Mouse (Mus musculus): ENCODE measurements around the gene Spats1.
A peak's percentile ranks its signal among the peaks of the same experiment; 100 is the strongest.
"Not testable (repeated sequence)": the region's sequence is repeated elsewhere in the genome, so short reads cannot be mapped to it uniquely, and the experiment has no call there.

Gene Spats1

GRCm38 (mm10) chr17:45489736-45490135 is 14.5 kb upstream of the Spats1 start:
- no peak for DNase-seq (ENCODE audit: low spot score)

DNA sequence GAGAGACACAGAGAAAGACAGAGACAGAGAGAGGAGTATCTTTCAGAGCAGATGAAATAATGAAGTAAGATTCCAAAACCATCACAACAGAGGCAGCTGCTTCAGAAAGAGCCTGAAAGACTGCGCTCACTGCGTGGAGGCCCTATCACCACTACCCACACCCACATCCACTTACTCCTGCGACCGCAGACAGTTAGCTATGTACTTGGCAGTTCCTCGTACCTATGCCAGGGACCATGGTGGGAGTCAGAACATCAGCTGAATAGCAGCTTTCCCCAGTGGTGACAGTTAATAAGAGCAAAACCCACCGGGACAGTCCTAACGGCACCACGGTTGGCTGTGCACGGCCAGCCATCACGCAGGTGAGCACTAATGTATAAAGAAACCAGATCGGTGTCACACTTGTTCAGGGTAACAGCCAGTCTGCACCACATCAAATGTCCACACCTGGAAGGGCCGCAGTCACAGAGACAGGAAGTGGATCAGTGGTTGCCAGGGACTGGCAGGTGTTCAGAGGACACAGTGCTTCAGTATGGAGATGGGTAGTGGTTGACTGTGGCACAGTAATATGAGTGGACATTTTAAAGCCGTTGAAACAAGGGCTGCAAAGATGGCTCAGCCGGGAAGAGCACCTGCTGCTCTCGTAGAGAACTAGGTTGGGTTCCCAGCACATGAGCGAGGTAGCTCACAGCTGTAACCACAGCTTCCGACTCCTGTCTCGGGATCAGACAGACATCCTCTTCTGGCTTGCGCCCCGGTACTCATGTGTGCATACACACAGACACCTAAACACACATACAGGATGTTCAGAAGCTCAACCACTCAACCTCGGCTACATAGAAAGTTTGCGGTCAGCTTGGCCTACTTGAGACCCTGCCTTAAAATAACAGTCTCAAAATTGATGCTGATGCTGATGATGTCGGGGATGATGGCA is 13.4 kb upstream of the Spats1 start:
- DNase-seq (ENCODE audit: low spot score), result no peak

DNA sequence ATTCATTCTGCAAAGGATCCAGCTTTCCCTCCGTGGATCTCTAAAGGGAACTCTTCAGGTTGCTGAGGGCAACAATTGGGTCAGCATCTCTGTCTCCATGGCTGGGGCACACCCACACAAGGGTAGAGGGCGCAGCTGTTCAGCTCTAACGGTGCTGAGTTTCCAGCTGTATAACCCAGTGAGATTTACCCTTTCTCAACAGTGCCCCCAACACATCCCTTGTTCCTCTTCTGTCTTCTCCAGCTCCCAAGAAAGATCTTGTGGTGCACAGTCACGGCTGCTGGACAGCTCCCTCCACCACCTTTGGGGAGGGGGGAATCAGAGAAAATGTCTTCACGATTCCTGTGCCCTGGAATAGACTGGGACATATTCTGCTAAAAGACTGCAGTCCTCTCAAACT is 12.0 kb upstream of the Spats1 start:
- no peak for DNase-seq (ENCODE audit: low spot score)

- DNase-seq (ENCODE audit: low spot score), result no peak
Observed at GRCm38 (mm10) chr17:45485581-45485980, 10.4 kb upstream of the Spats1 start.

DNA sequence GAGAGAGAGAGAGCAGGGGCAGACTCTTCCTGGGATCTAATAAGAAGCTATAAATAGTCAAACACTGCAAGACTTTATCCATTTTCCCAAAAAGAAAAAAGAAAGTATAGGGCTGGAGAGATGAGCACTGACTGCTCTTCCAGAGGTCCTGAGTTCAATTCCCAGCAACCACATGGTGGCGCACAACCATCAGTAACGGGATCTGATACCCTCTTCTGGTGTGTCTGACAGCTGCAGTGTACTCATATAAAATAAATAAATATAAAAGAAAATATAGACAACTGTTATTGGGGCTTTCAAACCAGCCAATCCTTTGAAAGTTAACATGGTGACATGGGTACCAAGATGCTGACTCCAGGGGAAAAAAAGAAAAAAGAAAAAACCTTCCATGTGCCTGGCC is 5.2 kb upstream of the Spats1 start:
- no peak for DNase-seq (ENCODE audit: low spot score)

DNA sequence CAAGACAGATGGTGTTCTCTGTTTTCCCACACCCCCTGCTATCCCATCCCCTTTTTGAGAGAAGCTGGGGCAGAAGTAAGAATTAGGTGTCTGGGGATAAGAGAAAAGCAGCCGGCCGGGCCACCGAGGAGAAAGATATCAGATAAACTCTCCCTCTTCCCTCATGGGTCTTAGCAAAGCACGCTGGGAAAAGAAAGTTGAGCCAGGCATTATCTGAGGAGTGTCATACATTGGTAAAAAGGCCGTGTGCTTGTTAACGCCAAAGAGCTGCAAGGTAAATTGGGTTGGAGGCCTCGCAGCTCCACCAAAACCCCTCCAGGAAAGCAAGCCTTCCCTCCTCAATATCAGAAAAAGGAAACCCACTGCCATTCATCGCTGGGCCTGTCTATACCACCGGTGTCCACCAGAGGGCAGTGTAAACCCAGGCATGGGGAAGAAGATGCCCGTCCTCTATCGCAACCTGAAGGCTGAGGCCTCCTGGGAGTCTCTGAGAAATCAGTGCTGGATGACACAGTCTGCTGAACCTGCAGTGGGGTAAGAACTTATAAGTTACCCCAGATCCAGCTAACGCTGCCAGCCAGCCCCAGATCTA is 3.1 kb upstream of the Spats1 start:
- peak; percentile 79 for DNase-seq (ENCODE audit: low spot score)

DNA sequence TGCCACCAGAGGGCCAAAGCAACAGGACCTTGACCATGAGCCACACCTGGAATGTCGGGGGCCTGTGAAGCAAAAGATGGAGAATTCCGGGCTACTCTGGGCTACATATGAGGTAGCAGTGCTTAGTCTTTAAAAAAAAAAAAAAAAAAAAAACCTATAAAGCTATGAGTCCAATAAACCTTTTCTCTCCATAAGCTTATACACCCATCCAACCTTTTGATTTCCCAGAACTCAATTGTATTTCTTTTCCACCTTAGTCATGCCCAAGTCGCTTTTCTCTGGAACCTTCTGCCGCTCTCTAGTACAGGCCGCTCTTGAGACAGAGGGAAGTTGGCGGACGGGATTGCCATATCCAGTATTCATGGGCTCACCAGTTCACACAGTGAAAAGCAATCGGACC is 1.1 kb downstream of the Spats1 start:
- DNase-seq (ENCODE audit: low spot score), result no peak

- DNase-seq (ENCODE audit: low spot score), result no peak
Observed at GRCm38 (mm10) chr17:45473667-45474066, 1.5 kb downstream of the Spats1 start.

GRCm38 (mm10) chr17:45470726-45471125 is 4.5 kb downstream of the Spats1 start:
- no peak for DNase-seq (ENCODE audit: low spot score)

DNA sequence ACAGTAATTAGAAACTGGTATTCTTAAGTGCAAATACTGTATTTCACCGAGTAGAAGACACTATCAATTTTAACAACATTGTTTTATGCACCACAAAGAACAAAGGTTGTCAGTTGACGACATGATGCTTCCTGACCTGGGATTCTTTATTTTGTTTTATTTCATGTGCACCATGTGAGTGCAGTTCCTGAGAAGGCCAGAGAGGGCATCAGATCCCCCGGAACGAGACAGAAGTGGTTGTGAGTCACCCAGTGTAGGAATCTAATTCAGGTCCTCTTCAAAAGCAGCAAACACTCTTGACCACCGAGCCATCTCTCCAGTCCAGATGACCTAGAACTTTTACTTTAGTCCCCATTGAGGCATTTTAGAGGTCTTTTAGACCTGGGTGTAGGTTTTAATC is 6.9 kb downstream of the Spats1 start:
- DNase-seq (ENCODE audit: low spot score), result no peak

DNA sequence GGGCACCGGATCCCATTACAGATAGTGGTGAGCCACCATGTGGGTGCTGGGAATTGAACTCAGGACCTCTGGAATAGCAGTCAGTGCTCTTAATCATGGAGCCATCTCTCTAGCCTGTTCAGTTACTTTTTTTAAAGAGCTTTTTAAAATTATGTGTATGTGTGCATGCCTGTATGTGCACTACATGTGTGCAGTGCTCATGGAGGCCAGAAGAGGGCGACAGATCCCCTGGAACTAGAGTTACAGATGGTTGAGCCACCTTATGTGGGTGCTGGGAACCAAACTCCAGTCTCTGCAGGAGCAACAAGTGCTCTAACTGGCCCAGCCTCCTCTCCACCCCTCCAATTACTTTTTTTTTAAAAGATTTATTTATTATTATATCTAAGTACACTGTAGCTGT is 8.5 kb downstream of the Spats1 start:
- DNase-seq (ENCODE audit: low spot score), result no peak

DNA sequence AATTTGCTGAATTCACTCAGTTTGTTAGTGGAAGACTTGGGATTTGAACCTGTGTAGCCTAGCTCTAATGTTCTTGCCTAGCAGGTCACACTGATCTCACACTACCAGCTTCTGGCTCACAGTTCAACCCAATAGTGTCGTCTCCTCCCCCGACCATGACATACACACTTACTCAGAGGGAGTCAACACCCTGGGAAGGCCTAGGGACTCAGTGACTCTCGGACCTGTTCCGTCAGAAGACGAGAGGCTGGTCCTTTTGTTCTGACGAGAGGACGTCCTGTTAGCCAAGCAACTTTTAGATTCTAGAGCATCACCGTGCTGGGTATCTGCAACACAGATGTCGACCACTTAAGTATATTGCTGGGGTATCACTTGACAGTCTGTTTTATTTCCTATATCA is 11.0 kb downstream of the Spats1 start:
- no peak for DNase-seq (ENCODE audit: low spot score)

DNA sequence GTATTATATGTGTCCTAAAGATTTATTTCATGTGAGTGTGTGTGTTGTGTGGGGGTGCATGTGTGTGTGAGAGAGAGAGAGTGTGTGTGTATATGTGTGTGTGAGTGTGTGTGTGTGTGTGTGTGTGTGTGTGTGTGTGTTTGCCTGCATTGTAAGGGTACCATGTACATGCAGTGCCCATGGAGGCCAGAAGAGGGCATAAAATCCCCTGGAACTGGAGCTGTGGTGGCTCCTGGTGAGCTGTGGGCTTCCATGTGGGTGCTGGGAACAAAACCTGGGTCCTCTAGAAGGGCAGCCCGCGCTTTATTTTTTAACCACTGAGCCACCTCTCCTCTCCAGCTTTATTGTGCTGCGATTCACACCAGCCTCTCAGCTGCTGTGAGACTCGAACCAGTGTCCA is 12.7 kb downstream of the Spats1 start:
- DNase-seq (ENCODE audit: low spot score), result no peak

DNA sequence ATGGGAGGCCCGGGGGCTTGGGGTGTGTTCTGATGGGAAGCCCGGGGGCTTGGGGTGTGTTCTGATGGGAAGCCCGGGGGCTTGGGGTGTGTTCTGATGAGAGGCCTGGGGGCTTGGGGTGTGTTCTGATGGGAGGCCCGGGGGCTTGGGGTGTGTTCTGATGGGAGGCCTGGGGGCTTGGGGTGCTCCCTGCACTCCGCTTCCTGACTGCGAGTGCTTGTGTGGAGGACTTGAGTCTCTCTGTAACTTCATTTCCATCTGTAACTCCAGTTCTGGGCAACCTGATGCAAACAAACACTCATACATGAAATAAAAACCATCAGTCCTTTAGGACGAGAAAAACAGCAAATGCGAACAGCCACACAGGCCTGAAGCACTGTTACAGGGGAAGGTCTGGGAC is 16.2 kb downstream of the Spats1 start:
- no peak for DNase-seq (ENCODE audit: low spot score)

DNA sequence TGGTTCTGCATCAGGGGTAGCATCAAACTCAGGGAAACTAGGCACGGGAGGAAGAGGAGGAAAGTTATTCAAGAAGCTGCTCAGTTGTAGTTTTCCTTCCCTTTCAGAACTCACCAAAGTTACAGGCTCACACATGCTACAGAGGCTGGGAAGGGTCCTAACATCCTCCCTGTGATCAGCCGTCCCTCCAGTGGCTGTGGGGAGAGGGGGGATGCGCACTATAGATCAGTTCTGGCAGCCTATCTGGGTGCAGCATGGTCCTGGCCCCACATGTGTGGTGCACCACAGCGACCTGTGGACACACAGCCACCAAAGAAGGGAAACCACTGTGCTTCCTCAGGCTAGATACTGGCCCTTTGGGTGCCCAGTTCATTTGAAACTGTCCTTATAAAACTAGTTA is 16.7 kb downstream of the Spats1 start:
- DNase-seq (ENCODE audit: low spot score), result no peak

DNA sequence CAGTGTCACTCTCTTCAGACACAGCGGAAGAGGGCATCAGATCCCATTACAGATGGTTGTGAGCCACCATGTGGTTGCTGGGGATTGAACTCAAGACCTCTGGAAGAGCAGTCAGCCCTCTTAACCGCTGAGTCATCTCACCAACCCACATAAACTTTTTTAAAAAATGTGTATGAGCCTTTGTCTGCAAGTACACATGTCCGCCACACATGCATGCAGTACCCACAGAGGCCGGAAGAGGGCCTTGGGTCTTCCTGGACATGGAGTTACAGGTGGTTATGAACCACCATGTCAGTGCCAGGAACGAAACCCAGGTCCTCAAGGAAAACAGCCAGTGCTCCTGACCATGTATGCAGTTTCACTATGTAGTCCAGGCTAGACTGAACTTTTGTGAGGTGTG is 17.7 kb downstream of the Spats1 start:
- DNase-seq (ENCODE audit: low spot score), result no peak

DNA sequence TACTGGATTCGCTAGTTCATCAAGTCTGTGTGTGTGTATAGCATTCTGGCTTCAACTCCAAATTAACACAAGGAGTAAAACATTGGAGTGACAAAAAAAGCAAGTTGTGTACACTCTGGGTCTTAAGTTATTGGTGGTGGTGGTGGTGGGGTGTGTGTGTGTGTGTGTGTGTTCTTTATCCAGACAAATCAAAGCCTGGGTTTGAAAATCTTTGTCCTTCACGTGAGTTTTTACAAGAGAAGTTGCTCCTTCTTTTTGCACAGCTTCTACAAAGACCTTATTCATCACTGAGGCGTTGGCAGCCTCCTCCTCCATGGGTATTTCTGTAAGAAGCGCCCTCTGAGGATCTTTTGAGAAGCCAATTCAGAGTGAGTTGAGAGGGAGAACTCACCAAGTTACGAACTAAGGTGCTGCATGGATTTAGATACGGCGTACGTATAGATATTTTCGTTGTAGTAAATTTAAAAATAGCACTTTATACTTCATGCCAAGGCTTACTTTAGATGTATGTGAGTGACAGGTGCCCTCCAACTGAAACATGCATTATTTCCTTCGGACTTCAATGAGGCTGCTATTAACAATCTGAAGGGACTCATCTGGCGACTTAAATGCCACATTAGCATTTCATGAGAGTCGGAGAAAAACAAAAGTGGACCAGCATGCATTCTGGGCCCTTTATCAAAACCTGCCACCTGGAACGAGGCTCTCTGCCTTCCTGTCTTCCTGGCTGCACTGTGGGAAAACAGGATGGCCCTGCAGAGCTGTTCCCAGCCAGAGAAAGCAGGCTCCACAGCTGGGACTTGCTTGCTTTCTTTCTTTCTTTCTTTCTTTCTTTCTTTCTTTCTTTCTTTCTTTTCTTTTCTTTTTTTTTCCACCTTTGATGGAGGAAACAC is 18.7 kb downstream of the Spats1 start:
- no peak for DNase-seq (ENCODE audit: low spot score)

GRCm38 (mm10) chr17:45455783-45456182 is 19.4 kb downstream of the Spats1 start:
- DNase-seq (ENCODE audit: low spot score), result not testable (repeated sequence)

DNA sequence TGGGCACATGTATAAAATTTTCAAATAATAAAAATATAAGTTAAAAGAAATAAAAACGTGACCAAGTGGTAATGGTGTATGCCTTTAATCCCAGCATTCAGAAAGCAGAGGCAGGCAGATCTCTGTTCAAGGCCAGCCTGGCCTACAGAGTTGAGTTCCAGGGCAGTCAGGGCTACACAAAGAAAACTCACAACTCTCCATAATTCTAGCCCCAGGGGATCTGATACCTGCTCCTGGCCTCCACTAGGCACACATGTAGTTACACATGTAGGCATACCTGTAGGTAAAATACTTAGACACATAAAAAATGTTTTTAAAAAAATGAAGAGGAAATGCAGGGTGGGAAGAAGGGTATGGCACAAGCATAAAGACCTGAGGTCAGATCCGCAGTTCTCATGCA is 20.4 kb downstream of the Spats1 start:
- no peak for DNase-seq (ENCODE audit: low spot score)

- DNase-seq (ENCODE audit: low spot score), result no peak
Observed at GRCm38 (mm10) chr17:45452271-45452670, 22.9 kb downstream of the Spats1 start.

GRCm38 (mm10) chr17:45450153-45450552 is 25.1 kb downstream of the Spats1 start:
- DNase-seq (ENCODE audit: low spot score), result no peak

GRCm38 (mm10) chr17:45449586-45449985 is 25.6 kb downstream of the Spats1 start:
- DNase-seq (ENCODE audit: low spot score), result no peak

DNA sequence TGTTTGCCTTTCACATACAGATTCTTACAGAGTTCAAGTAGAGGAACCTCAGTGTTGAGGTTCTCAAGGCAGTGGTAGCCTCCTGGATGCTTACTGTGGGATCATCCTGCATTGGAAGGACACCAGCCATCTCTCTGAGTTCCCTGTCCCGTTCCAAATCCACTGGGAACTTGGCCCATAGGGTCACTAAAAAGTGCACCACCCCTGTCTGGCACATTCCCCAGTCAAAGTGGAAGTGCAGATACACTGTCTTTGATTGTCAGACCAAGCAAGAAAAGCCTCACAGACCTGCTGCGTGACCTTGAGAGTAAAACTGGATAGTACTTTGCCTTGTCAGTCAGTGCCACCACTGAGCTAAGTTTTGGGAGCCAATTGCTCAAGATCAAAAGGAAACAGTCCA is 28.2 kb downstream of the Spats1 start:
- no peak for DNase-seq (ENCODE audit: low spot score)
